Mouse (Mus musculus) midbrain, postnatal 0 days (tissue): ENCODE results near the gene Gm49333. TPM values are rescaled to one million over a fixed set of nuclear protein-coding genes. Genes with fewer than 3 reads are reported as not detected.
A peak's percentile ranks its signal among the peaks of the same experiment; 100 is the strongest.

Source experiments
- ATAC-seq: fragments of 200-750 bp; cut with Nextera tagmentation; 2 replicates; pipeline ENCODE4 v1.8.0; 2017; ENCODE audit warnings: moderate number of reproducible peaks, mild to moderate bottlenecking, moderate TSS enrichment, moderate library complexity; ENCODE audit not compliant: low FRiP score
- DNase-seq: peaks from one replicate; pipeline ENCODE4 v3.0.0-alpha.2; 2015; ENCODE audit warnings: low spot score
- H3K27ac ChIP-seq: fragments of 300-500 bp; sonication (generic); 2 replicates; pipeline ENCODE4 v1.5.1; 2014; ENCODE audit warnings: low read depth, mild to moderate bottlenecking, low read length, mixed read lengths
- H3K27me3 ChIP-seq: fragments of 300-500 bp; sonication (generic); 2 replicates; pipeline ENCODE4 v1.6.1; 2014; ENCODE audit warnings: low read length, control low read depth, mixed read lengths; ENCODE audit not compliant: insufficient read depth
- H3K36me3 ChIP-seq: fragments of 300-500 bp; sonication (generic); 2 replicates; pipeline ENCODE4 v1.6.1; 2014; ENCODE audit warnings: low read length, control low read depth, mixed read lengths; ENCODE audit not compliant: insufficient read depth
- H3K4me1 ChIP-seq: fragments of 300-500 bp; sonication (generic); 2 replicates; pipeline ENCODE4 v1.6.1; 2014; ENCODE audit warnings: mild to moderate bottlenecking, control low read depth, antibody characterized with exemption, low read length, mixed read lengths; ENCODE audit not compliant: insufficient read depth
- H3K4me2 ChIP-seq: fragments of 300-500 bp; sonication (generic); 2 replicates; pipeline ENCODE4 v1.6.1; 2014; ENCODE audit warnings: low read depth, mild to moderate bottlenecking, low read length, mixed read lengths; ENCODE audit not compliant: poor library complexity, severe bottlenecking
- H3K4me3 ChIP-seq: fragments of 300-500 bp; sonication (generic); 2 replicates; pipeline ENCODE4 v1.5.1; 2014; ENCODE audit warnings: low read depth, mild to moderate bottlenecking, low read length, moderate library complexity
- H3K9ac ChIP-seq: fragments of 300-500 bp; sonication (generic); replicated peaks from 2 replicates; pipeline ENCODE4 v1.6.1; 2014; ENCODE audit warnings: mild to moderate bottlenecking, low read length, moderate library complexity, mixed read lengths; ENCODE audit not compliant: poor library complexity, severe bottlenecking
- H3K9me3 ChIP-seq: fragments of 300-500 bp; sonication (generic); 2 replicates; pipeline ENCODE4 v1.6.1; 2016; ENCODE audit warnings: low read length, control low read depth
- CTCF ChIP-seq: IDR thresholded peaks from 2 replicates; pipeline ENCODE4 v1.5.1; 2016; ENCODE audit warnings: antibody characterized with exemption, mild to moderate bottlenecking
- WGBS: fragments of 180-500 bp; shearing (Covaris S2); extraction: QIAGEN DNeasy Blood & Tissue Kit; methylation state at CpG from one replicate; pipeline ENCODE4 v1.1.7; 2014; 5-methylcytosine and 5-hydroxymethylcytosine counted together
- polyA plus RNA-seq: library from polyadenylated mRNA; unstranded; fragments of >200 nt; fragmentation: Nextera tagmentation; extraction: Ambion mirVana; gene quantifications from 2 replicates; pipeline ENCODE4 v1.2.1, GENCODE M21; 2015
- total RNA-seq: library from RNA; depleted of rRNA; stranded (reverse); fragments of >200 nt; gene quantifications from 2 replicates; pipeline ENCODE4 v1.2.3, GENCODE M21; 2014

The Gm49333 gene
- total and polyA plus RNA-seq, 2 experiments from 2014 or later, result not detected

DNA sequence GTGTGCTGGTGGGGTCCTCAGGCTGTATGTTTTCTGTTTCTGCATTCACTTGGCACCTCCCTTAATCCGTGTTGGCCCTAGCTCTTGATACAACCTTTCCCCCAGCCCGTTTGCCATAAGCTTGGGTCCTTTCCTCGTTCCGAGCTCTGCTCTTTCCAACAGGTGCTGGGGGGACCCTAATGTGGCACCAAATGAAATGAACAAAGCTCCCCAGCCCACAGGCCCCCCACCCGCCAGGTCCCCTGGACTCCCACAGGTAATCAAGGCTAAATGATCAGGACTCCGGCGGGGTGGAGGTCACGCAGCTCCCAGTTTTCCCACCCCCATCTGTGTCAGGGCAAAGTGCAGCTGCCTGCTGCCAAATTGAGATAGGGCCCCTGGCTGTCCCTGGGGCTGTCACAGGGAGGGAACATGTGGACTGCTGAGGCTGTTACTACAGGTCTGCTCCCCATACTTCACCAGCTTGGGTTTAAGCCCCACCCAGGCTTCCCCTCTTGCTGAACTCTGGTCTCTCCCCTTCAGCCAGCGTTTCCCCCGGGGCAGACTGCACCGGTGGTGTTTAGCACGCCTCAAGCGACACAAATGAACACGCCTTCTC, 62.4 kb downstream of the Gm49333 start:
- H3K4me2 ChIP-seq, result peak overlapping the region; percentile 87
- peaks cover 31% of the 10 kb centered on the region for H3K36me3 ChIP-seq
- WGBS, result 15% methylated on average over 14 of the region's 14 CpGs
- peaks cover 8% of the 10 kb centered on the region for H3K4me1 ChIP-seq
- DNase-seq (no peak), ATAC-seq (no peak)
- H3K27me3 ChIP-seq, result no peaks in the 10 kb centered on the region
- no peaks in the 10 kb centered on the region for H3K9me3 ChIP-seq
- H3K9ac ChIP-seq, result peak overlapping the region; percentile 96
- peak overlapping the region; percentile 92 for H3K4me3 ChIP-seq
- TF ChIP-seq CTCF, result no peak
- peak overlapping the region; percentile 82 for H3K27ac ChIP-seq

GRCm38 (mm10) chr16:20675213-20675612, 63.8 kb downstream of the Gm49333 start:
- Histone ChIP-seq H3K9me3 (no peaks in the 10 kb centered on the region), H3K27me3 (no peaks in the 10 kb centered on the region), H3K36me3 (peaks cover 45% of the 10 kb centered on the region), H3K4me1 (peaks cover 8% of the 10 kb centered on the region), H3K9ac (0 out of 2 replicates have a peak overlapping the region, but pooled peaks have one; percentile 19), H3K27ac (no peak overlapping the region), H3K4me2 (0 out of 2 replicates have a peak overlapping the region, but pooled peaks have one; percentile 6), H3K4me3 (no peak overlapping the region)
- TF ChIP-seq CTCF, result no peak
- ATAC-seq, result no peak
- DNase-seq, result no peak
- 93% methylated on average over 6 of the region's 6 CpGs for WGBS

DNA sequence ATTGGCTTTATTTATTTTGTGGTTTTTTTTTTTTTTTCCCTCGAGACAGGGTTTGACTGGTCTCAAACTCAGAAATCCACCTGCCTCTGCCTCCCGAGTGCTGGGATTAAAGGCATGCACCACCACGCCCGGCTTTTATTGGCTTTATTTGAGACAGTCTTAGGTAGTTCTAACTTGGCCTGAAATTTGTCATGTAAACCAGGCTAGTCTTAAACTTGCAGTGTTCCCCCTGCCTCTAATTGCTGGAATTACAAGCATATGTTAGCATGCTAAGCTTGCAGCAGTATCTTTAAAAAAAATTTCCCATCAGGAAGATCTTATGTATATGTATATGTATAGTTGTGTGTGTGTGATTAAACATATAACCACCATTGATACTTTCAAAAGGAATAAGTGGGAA, 65.3 kb downstream of the Gm49333 start:
- Histone ChIP-seq H3K4me2 (no peak overlapping the region), H3K4me3 (no peak overlapping the region), H3K27ac (no peak overlapping the region), H3K36me3 (peaks cover 59% of the 10 kb centered on the region), H3K9ac (no peak overlapping the region), H3K4me1 (peaks cover 8% of the 10 kb centered on the region), H3K27me3 (no peaks in the 10 kb centered on the region), H3K9me3 (no peaks in the 10 kb centered on the region)
- ATAC-seq (no peak), DNase-seq (no peak)
- 89% methylated on average over 4 of the region's 4 CpGs for WGBS
- peak; percentile 49 for TF ChIP-seq CTCF

DNA sequence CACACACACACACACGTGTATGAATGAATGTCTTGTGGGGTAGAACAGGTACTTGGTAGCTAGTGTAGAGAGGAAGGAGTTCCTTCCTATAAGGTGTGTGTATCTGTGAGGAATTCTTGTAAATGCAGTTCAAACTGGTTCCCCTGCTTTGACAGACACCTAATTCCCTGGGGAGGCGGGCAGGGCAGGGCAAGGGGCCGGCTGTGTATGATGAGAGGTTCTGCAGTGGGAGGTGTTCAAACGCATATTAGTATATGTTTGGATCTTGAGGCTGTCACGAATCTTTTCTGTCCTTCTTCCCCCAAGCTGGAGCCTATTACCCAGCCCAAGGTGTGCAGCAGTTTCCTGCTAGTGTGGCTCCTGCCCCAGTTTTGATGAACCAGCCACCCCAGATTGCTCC, 66.0 kb downstream of the Gm49333 start:
- ATAC-seq, result no peak
- no peak overlapping the region for H3K9ac ChIP-seq
- H3K9me3 ChIP-seq, result no peaks in the 10 kb centered on the region

DNA sequence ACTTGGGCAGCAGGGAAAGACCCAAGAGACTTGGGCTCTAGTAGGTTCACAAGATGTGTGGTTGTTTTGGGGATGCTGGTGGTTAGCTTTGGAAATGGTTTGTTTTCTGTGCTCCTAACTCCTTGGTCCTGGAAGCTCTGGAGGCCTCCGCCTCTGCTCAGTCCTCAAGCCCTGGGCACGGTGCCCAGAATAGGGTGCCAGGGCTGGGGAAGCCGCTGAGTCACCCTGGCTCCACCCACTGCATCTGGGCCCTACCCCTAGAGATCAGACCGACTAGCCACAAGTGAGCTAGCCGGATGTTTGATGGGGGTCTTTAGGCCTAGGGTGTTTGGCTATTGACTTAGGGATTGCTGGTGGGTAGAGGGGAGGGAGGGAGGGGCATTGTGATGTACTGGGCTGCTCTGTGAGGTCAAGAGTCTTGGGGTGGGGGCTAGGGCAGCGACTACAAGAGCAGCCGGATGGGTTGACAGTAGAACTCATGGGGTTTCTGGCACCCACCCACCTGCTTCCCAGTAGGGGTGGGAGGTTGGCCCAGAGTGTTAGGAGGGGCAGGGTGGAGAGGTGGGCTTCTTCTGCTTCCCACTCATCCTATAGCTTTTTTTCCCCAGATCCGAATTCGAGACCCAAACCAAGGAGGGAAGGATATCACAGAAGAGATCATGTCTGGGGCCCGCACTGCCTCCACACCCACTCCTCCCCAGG, 66.7 kb downstream of the Gm49333 start:
- H3K27ac ChIP-seq, result no peak overlapping the region
- no peaks in the 10 kb centered on the region for H3K9me3 ChIP-seq
- ATAC-seq (no peak), DNase-seq (peak; percentile 58)
- peaks cover 8% of the 10 kb centered on the region for H3K4me1 ChIP-seq
- no peaks in the 10 kb centered on the region for H3K27me3 ChIP-seq
- H3K4me3 ChIP-seq, result no peak overlapping the region
- 78% methylated on average over 9 of the region's 10 CpGs for WGBS
- no peak overlapping the region for H3K9ac ChIP-seq
- H3K4me2 ChIP-seq, result no peak overlapping the region
- H3K36me3 ChIP-seq, result peaks cover 73% of the 10 kb centered on the region
- no peak for TF ChIP-seq CTCF

More for the DNA sequence above, 66.0 kb downstream of the Gm49333 start:
- Histone ChIP-seq H3K36me3 (peaks cover 66% of the 10 kb centered on the region), H3K27me3 (no peaks in the 10 kb centered on the region), H3K4me1 (peaks cover 8% of the 10 kb centered on the region), H3K4me3 (no peak overlapping the region), H3K4me2 (no peak overlapping the region), H3K27ac (no peak overlapping the region)
- WGBS, result 91% methylated on average over 5 of the region's 5 CpGs
- DNase-seq, result no peak
- TF ChIP-seq CTCF, result no peak

GRCm38 (mm10) chr16:20690774-20691173, 79.4 kb downstream of the Gm49333 start:
- DNase-seq (no peak), ATAC-seq (no peak)
- no peak overlapping the region for H3K4me3 ChIP-seq
- H3K27me3 ChIP-seq, result no peaks in the 10 kb centered on the region
- H3K27ac ChIP-seq, result no peak overlapping the region
- no peak for TF ChIP-seq CTCF
- H3K36me3 ChIP-seq, result peaks cover 49% of the 10 kb centered on the region
- H3K4me2 ChIP-seq, result no peak overlapping the region
- H3K4me1 ChIP-seq, result peaks cover 9% of the 10 kb centered on the region; the same call in 1 of the 2 replicates
- WGBS, result 91% methylated on average over 3 of the region's 3 CpGs
- no peaks in the 10 kb centered on the region for H3K9me3 ChIP-seq
- H3K9ac ChIP-seq, result no peak overlapping the region
